Mouse (Mus musculus): ENCODE results near the gene Arhgap9.

Gene Arhgap9

DNA sequence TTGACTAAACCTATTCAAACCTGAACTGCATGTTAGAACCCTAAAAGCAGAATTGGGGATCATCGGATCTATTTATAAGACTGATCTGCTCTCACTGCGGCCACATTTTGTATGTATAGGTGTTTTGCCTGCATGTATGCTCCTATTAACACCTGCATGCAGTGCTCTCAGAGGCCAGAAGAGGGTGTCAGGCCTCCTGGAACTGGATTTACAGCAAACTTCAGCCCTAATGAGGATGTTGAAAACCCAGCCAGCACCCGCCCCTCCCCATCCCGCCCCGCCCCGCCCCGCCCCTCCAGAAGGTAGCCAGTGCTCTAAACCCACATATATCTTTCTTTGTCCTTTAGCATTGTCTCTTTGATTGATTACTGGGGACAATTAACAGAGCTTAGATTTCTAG is 2.7 kb downstream of the Arhgap9 start:
- DNase-seq, result peak; percentile 85 to 87

- DNase-seq, result peak; percentile 65 to 78
Observed at GRCm38 (mm10) chr10:127325454-127326016, 3.8 kb downstream of the Arhgap9 start.

- peak in 1 of 2 experiments; percentile 71 for DNase-seq
Observed at GRCm38 (mm10) chr10:127326017-127326801, 4.4 kb downstream of the Arhgap9 start.

- DNase-seq, result no peak
Observed at GRCm38 (mm10) chr10:127326828-127327227, 5.1 kb downstream of the Arhgap9 start.

DNA sequence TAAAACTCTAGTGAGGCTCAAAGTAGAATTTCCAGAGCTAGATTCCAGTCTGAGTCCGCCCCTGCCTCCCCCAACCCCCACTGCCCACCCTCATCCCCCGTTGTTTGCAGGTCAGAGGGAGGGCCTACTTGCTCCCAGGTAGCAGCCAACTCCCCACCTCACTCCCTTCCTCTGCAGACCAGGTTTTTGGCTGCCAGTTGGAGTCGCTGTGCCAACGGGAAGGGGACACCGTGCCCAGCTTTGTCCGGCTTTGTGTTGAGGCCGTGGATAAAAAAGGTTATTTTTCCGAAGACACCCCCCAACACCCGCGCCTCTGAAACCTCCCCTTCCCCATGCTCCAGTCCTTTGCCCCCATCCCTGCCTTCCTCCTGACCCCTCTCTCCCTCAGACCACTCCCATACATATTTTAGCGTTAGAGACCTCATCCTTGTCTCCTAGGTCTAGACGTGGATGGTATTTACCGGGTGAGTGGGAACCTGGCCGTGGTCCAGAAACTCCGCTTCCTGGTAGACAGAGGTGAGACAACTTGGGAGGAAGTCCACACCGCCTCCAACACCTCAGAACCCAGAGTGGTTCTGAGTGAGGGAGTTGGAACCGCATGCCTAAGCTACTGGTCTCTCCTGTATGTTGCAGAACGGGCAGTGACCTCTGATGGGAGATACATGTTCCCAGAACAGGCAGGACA is 5.8 kb downstream of the Arhgap9 start:
- DNase-seq, result no peak

GRCm38 (mm10) chr10:127330212-127330611 is 8.4 kb downstream of the Arhgap9 start:
- peak in 1 of 2 experiments; percentile 11 for DNase-seq

GRCm38 (mm10) chr10:127332211-127332874 is 10.6 kb downstream of the Arhgap9 start:
- peak in 1 of 2 experiments; percentile 49 for DNase-seq

DNA sequence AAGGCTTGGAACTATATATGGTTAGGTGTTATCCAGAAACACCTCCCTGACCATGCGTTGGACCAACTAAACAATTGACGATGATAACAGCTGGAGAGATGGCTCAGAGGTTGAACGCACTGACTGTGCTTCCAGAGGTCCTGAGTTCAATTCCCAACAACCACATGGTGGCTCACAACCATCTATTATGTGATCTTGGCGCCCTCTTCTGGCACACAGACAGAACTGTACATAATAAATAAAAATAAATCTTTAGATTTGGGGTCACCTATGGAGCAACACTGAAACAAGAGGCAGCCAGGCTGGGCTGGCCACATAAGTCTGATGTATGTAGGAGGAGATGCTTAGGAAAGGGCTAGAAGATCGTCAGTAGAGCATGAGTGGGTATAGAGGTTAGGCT is 11.4 kb downstream of the Arhgap9 start:
- peak in 1 of 2 experiments; percentile 29 for DNase-seq

DNA sequence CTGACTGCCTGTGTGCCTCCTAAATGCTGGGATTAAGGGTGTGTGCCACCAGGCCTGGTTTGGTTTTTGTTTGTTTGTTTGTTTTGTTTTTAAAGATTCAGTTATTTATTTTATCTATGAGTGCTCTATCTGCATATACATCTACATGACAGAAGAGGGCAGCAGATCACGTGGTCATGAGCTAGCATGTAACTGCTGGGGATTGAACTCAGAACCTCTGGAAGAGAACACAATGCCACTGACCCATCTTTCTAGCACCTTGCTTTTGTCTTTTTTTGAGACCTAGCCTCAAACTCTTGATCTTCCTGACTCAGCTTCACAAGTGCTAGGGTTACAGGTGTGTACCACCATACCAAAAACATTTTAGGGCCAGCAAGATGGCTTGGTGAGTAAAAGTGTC is 13.5 kb downstream of the Arhgap9 start:
- no peak for DNase-seq

- DNase-seq, result no peak
Observed at GRCm38 (mm10) chr10:127336952-127337351, 15.2 kb downstream of the Arhgap9 start.

- DNase-seq, result no peak
Observed at GRCm38 (mm10) chr10:127337536-127338099, 15.9 kb downstream of the Arhgap9 start.

- DNase-seq, result peak; percentile 77 to 79
Observed at GRCm38 (mm10) chr10:127338930-127339682, 17.3 kb downstream of the Arhgap9 start.

GRCm38 (mm10) chr10:127339683-127340576 is 18.2 kb downstream of the Arhgap9 start:
- peak in 1 of 2 experiments; percentile 30 for DNase-seq

DNA sequence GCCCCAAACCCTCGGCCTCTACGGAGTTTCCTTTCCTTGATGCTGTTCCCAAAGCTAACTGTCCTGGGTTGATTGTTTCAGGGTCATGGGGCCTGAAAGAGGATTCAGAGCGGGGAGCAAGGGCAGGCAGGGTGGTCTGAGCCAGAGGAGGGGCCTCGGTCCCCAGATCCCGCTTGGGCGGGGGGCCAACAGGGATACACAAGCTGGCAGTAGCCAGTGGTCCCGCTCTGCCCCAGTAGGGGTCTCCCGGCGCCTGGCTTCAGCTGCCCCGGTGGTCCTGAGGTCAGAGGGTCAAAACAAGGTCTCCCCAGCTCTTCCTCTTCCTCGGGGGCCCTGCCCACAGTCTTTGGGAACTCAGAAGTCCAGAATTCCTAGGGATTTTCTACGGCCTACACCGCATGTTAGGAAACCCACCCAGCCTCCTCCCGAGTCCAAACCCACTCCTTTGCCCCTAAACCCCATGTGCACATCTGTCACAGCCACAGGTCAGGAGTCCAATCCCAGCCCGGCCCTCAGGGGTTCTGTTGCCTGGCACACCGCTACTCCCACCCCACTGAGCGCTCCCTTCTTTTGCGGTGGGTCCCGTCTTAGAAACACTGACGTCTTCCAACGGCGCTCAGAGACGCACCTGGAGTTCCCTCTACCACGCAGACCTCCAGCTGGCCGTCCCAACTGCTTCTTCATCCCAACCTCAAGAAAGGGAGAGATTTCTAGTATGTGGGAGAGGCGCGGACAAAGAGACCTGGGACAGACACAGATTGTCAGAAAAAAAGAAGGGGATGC is 19.0 kb downstream of the Arhgap9 start:
- DNase-seq, result peak in 1 of 2 experiments; percentile 45

DNA sequence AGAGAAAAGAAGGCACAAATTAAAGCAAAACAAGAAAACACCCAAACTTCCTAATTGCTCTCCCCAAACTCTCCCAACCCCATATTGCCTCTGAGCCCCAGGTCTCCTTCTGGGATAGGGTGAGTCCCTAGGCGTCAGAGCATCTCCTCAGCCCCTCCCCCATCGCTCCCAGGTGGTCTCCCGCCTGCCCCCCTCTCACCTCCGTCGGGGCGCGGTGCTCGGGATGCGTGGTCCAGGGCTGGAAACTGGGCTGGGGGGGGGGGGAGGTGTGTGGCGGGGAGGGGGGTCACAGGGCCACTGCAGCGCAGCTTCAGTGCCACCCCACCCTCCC is 19.6 kb downstream of the Arhgap9 start:
- peak in 1 of 2 experiments; percentile 34 for DNase-seq

GRCm38 (mm10) chr10:127341891-127342639 is 20.3 kb downstream of the Arhgap9 start, which contains the start of gene Gli1:
Gene Gli1, minus strand, starts transcription at chr10:127341974.
- DNase-seq, result peak; percentile 79 to 81

- DNase-seq, result no peak
Observed at GRCm38 (mm10) chr10:127343029-127343428, 21.3 kb downstream of the Arhgap9 start.

DNA sequence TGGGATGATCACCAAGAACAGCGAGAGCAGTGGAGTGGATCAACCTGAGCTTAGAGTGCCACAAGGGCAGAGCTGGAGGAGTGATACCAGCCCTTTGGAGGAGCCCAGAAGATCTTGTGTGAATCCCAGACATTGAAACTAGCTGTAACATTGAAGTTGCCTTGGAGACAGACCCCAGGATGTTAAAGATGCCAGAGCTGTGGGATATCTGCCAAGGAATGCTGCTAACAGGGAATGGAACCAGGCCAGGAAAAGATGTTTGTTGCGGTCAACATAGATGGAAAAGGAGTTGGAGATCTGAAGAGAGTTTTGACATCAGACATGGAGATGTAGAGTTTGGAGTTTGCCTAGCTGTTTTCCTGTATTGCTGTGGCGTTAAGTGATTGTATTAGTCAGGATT is 24.4 kb downstream of the Arhgap9 start:
- DNase-seq, result no peak

GRCm38 (mm10) chr10:127348957-127349356 is 27.2 kb downstream of the Arhgap9 start:
- no peak for DNase-seq
